Mouse (Mus musculus) thymus, postnatal 0 days (tissue): ENCODE measurements around the gene Fkbp11. TPM values are rescaled to one million over a fixed set of nuclear protein-coding genes. Genes with fewer than 3 reads are reported as not detected.

Experiments used
- DNase-seq: peaks from one replicate; pipeline ENCODE4 v3.0.0-alpha.2; 2015; ENCODE audit warnings: low spot score
- polyA plus RNA-seq: library from polyadenylated mRNA; unstranded; fragments of >200 nt; fragmentation: Nextera tagmentation; extraction: Ambion mirVana; gene quantifications from 2 replicates; pipeline ENCODE4 v1.2.1, GENCODE M21; 2015

Fkbp11 gene
- 4.6 and 6.4 TPM in 2 replicates for polyA plus RNA-seq

DNA sequence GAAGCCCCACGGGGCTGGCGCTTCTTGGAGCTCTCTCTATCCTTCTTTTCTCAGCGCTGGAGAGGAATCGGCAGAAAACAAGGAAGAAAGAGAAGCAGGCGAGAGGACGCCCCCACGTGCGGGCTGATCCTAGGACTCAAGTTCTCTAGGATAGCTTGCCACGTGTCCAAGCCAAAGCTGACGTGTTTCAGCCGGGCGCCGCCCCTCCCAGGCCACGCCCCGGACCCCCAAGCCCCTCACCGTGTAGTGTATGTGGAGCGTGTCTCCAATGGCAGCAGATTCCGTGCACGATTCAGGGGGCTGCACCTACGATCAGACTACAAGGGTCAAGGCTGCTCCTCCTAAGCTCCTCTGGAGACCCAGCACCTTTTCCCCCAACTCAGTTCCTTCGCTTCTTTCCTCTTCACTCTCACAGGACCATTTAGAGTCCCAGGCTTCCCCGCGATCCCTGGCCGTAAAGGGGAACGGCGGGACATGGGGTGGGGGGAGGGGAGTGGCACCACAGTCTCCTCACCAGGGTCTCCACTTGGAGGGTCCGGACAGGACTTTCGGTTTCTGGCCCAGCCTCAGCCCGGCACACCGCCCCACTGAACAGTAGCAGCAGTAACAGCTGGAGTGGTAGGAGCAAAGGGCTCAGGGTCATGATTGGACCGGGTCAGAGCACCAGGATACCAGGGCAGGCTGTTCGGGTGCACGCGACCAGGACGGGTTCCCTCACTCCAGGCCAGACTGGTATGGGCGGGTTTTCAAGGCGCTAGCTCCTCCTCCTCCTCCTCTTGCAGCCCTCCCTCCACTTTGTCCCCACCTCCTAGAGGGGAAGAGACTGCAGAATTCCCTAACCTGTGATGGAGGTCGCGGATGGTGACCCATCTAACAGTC lies at the start of gene Fkbp11:
Fkbp11 (minus strand) TSS at position 756 of the 879 bp plus-strand sequence.
- DNase-seq: no peak

DNA sequence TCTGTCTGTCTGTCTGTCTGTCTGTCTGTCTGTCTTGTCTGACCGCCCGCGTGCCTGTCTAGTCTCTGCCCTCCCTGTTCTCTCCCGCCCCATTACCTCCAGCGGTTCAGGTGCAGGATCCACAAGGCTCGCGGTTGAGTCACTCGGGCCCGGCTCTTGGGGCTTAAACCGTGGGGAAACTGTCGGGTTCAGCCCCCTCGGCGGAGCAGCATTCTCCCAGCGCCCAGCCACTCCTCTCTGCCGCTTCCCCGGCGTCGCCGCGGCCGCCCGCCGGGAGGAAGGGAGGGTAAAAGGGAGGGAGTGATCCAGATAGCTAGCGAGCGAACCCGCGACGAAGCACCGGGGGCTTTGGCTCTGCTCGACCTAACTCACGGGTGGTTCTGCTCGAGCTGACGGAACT lies 49.8 kb upstream of the Fkbp11 start, which contains the start of gene Wnt10b:
Wnt10b (minus strand) TSS at position 389 of the 400 bp plus-strand sequence.
- no peak for DNase-seq

DNA sequence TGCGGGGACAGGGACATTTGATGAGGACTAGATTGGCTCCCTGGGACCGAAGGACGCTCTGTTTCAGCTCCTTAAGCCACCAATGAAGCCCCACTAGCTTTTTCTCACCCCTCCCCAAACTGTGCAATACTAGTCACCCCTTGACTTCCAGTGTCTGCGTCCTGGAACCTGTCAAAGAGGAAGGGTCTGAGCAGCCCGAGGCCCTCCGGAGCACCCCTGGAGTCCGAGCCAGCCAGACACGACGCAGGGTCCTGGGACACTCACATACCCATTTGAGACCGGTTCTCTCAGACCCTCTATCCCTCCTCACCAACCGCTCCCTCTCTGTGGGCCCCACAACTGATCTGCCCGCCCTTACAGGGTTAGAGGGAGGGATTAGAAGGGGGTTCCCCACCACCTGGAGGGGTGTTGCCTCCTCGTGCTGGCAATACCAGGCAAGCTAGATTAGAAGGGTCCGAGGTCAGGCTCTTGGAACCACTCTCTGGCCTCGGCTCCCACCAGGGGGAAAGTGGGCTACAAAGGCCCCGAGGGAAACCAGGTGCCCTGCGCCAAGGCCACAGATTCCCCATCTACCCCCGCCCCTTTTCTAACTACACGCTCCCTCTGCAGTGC lies 49.1 kb upstream of the Fkbp11 start:
- no peak for DNase-seq

DNA sequence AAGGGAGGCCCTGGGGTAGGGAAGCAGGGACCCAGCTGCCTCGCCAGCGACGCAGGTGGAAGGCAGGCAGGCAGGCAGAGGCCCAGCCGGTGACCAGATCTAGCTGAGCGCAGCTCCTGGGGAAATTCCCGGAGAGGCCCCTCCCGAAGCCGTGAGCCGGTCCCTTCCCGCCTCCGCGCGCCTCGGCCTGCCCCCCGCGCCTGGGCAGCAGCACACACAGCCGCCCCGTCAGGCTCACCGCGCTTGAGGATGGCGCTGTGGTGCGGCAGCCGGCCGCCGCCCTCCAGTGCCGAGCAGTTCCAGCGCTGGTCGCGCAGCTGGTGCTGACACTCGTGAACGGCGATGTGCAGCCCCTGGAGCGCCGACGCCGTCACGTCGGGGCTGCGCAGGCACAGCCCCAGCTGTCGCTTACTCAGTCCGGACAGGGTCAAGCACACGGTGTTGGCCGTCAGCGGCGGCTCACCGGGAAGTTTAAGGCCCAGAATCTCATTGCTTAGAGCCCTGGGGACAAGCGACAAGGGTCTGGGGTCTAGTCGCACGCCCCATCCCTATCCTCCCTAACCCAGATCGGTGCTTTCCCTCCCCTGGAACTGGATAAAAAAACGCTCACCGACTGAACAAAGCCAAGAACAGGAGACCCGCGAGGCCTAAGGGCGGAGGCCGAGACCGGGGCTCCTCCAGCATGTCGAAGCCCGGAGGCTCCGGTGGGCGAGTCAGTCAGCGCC lies 48.4 kb upstream of the Fkbp11 start:
- peak; percentile 62 for DNase-seq

DNA sequence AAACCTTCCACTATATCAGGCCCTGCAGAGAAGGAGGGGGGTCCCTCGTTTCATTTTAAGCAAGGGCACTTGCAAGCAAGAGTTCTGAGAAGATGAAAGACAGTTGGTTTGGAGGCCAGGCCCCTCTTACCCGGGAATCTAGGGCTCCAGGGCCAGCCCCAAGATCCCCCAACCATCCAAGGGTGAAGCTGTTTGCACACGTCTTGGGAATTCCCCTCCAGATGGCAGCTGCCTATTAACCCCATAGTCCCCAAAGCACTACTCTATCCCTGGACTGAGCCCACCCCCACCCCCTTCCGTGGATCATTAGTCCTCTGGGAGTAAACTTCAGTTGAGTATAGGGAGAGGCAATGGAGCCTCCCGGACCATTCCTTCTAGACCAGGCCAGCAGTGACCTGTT lies 47.5 kb upstream of the Fkbp11 start:
- DNase-seq: no peak

DNA sequence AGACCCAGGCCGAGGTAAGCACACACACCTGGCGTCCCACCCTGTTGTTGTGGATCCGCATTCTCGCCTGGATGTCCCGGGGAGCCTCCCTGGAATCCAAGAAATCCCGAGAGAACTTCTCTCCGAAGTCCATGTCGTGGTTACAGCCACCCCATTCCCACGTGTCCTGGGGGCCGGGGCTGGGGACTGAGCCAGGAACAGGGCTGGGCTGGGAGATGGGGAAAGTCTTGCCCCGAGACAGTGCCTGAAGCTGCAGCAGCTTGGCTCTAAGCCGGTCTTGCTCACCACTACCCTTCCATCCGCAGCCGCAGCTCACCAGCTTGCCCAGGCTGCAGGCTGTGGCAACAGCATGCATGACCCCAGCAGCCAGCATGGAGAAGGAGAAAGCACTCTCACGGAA lies 46.1 kb upstream of the Fkbp11 start:
- DNase-seq: no peak

DNA sequence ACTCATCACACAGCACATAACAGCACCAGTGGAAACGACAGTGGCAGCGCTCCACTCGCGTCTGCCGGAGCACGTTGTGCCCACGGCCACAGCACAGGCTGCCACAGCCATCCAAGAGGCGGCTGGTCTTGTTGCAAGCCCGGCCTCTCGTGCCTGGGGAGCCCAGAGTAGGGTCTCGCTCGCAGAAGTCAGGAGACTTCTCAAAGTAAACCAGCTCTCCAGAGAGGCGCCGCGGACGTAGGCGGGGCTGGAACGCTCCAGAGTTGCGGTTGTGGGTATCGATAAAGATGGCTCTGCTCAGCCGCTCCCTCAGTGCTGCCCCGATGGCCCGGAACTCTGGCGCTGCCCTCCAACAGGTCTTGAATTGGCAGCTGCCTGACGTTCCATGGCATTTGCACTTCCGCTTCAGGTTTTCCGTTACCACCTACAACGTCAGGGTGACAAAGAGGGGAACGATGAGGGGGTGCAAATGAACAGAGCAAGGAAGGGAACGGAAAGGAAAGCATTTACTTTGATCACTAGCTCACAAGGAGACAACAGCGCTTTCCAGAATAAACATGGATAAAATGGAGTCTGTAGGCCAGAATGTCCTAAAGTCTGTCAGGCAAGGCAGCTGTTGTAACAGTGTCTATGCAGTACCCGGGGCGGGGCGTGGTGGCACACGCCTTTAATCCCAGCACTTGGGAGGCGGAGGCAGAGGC lies 44.7 kb upstream of the Fkbp11 start:
- DNase-seq: peak; percentile 78

DNA sequence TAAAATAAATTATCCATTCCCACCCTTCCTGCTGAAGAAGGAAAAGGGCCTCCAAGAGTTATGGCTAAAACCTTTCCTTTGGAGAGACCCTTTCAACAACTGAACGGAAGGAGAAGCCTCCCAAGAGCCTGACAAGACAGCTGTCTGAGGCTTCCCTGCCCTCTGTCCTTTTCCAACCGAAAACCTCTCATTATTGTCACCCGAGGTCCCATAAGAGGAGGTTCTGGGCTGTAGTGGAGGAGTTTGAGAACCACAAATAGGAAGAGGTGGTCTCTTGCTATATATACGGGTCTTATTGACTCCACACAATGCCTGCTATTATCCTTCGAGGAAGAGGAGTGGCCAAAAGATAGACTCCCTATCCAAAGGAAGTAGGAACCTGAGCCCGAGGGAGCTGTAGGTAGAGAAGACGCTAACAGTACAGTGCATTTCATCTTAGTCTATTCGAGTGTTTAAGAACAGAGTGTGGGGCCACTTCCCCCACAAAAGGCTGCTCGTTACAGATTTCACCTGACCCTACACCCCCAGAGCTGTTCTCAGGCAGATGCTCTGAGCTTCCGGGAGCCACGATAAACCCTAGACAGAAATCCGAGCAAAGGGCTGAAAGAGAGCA lies 43.9 kb upstream of the Fkbp11 start:
- DNase-seq: peak; percentile 48

DNA sequence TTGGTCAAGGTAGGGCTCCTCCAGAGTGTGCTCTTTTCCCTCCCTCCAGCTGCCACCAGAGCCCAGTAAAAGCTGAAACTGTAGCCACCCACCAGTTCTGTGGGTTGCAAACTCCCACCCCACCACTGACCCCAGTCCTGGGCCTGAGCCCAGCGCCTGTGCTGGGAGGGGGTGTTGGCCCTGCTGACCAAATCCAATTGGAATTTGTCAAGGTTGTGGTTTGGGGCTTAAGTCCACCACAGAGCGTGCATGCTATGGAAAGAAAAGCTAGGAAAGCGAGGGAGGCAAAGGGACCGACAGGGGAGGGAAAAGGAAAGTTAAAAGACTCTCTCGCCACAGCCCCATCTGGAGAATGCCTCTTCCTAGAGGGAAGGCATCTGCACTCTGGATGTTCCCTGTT lies 40.3 kb upstream of the Fkbp11 start:
- DNase-seq: no peak

DNA sequence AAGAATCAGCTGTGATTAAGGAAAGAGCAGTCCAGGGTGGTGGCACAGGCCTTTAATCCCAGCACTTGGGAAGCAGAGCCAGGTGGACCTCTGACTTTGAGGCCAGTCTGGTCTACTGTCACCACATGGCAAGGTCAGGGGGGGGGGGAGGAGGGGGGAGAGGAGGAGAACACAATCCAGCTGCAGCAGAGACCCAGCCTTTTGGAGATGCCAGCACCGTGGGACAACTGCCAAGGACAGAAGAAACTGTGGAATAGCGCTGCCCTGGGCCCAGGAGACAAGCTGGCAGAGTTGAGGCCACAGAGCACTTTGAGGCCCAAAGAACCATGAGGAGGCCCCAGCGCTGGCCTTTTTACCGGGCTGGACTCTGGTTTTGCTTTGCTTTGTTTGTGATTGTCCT lies 37.9 kb upstream of the Fkbp11 start:
- DNase-seq: no peak

DNA sequence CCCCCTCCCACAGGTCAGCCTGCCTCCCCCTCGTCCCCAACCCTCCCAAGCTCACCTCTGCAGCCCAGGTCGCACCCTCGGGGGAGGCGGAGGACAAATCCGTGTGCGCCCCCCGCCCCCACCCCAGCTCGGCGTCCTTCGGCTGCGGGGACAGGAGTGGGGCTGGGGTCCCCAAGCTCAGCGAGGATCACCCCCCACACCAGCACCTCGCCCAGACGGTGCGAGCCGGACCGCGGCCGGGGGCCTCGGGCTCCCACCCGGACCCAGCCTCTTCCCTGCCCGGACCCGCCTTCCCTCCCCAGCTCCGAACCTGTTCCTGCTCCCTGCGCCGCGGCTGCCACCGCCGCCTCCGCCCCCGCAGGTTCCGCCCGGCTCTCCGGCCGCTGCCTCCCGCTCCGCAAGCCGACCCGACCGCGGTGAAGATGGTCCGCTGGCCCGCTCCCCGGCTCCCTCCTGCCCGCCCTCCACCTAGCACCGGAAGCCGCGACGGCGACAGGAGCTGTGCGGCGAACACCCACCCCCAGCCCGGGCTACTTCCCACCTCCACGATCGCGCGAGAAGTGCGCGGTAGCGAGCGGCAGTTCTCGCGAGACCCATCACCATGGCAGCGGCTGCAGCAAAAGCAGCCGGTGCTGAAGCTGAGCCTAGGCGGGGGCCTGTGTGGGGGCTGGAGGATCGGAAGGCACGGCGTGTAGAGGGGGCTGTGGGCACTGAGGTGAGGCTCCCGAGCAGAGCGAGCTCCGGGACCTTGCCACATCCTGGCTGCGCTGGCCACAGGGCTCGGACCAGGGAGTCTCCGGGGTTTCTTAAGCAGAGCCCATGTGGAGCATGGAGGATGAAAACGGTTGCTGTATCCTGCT lies 34.9 kb upstream of the Fkbp11 start, which contains the start of gene Arf3:
Arf3 (minus strand) TSS at position 545 of the 860 bp plus-strand sequence.
- DNase-seq: peak; percentile 98

DNA sequence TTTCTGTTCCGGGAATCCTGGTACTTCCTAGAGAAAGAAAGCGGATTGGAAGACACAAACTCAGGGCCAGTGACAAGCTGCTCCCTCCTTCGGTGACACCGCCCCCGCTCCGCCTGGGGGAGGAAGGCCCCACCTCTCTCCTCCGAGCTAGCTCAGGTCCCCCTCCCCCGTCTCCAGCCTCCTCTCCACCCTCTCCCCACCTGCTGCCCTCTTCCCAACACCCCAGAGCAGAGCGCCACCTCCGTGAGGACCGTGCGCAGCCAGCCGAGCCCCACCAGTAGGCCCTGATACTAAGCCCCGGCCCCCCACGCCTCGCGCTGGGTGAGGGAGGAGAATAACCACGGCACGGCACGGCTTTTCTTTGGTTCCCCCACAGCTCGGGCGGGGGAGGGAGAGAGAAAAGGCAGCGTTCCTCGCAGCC lies 34.2 kb upstream of the Fkbp11 start:
- peak; percentile 71 for DNase-seq

DNA sequence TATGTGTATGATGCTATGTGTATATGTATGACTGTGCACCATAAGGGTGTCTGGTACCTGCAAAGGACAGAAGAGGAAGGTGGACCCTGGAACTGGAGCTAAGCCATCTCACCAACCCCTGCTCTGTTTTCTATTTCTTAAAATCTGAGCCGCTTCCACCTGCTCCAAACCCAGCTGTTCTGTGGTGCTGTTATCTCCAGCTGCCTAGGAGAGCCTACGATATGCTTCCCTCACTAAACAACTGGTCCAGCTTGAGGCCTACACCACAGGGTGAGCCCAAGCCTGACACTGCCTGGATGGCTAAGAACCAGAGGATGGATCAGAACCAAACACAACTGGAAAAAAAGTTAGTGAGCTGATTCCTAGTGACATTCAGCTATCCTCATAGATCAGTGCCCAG lies 26.1 kb upstream of the Fkbp11 start:
- DNase-seq: no peak

DNA sequence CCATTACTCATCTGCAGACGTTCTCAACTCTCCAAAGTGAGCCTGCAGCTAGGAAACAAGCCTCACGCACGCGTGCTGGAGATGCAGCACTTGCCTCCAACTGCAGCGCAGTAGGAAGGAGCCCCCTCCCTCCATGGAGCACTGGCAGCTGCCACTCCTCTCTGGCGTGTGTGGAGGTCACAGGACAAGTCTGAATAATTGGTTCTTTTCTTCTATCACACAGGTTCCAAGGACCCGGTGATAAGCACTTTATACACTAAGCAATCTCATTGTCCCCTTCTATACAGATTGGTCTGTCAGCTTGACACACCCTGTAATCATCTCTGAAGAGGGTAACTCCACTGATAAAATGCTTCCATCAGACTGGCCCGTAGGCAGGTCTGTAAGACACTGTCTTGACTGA lies 25.0 kb upstream of the Fkbp11 start:
- DNase-seq: no peak

DNA sequence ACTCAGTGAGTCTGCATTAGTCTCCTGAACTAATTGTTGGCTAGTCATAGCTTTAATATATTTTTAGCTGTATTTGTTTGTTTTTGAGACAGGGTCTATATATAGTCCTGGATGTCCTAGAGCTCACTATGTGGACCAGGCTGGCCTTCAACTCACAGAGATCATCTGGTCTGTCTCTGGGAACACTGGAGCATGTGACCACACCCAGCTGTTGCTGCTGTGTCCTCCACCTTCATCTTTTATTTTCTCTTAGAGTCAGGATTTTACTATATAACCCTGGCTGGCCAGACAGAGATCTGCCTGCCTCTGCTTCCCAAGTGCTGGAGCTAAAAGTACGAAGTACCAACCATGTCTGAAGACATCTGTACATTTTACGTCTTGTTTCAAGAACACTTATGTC lies 21.1 kb upstream of the Fkbp11 start:
- no peak for DNase-seq

DNA sequence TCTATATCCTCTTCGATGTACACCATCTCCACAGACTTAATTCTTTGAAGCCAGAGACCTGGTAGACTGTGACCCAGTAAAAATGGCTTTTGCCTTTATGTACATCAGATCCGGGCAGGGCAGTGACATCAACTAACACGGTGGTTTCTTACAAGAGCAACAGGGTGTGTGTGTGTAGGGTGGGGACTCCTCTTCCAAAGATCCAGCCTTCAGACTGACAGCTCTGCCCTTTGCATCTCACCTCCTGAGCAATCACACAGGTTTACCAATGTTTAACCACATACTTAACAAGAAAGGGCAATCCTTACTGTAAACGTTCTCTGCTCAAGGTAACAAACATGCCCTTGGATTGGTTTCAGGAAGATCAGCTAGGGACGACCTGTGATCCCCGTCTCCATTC lies 19.3 kb upstream of the Fkbp11 start:
- no peak for DNase-seq

DNA sequence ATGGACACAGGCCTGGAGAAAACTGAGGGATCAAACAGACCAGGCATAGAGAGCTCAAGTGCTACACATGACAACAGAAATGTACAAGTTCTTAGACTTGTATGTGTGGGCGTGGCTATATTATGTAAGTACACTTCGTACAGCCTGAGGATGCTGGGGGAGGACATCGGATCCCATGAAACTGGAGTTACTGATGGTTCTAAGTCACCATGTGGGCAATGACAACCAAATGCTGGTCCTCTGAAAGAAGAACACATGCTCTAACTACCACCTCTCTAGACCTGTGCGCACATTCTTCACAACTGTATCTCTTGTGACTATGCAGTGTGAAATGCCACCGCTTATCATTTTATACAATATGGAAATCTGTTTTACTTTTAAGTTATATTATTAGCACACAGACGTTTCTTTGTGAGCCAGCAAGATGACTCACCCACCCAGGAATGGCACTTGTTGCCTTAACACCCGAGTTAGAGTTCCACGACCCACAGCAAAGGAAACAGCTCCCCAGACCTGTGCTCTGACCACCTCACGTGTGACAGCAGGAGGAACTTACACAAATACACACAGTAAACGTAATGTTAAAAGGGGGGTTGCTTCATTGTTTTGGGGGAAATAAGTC lies 18.5 kb upstream of the Fkbp11 start:
- DNase-seq: no peak

DNA sequence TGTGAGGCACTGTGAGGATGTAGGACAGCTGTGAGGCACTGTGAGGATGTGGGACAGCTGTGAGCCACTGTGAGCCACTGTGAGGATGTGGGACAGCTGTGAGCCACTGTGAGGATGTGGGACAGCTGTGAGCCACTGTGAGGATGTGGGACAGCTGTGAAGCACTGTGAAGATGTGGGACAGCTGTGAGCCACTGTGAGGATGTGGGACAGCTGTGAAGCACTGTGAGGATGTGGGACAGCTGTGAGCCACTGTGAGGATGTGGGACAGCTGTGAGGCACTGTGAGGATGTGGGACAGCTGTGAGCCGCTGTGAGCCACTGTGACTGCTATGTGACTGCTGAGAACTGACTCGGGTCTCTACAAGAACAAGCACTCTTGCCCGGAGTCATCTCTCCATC lies 15.9 kb upstream of the Fkbp11 start:
- peak; percentile 21 for DNase-seq

DNA sequence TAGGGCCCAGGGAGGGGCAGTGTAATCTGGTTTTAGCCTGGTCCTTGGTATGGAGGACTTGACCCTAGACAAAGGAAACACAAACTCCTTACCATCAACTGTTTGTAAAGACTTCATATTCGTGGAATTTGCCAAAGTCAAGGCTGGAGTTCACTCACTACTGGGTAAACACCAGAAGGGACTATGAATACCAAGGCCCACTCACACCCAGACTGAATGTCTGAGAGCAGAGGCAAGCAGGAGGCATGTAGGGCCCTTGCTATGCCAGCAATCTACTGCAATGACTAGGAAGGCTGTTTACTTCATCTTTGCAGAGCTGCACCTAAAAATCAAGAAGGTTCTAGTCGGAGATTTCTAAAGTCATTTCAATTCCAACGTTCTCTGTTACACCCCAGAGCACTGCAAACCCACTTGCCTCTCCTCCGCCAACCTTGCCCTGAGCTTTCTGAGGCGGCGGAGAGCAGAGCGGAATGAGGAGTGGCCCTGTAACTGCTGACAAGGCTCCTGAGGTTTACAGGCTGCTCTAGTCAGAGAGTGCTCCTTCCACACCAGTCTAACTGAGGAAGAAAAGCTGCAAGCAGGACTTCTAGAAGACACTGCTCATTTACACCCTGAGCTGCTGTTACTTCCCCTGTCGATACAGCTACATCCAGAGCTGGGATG lies 14.9 kb upstream of the Fkbp11 start:
- DNase-seq: no peak
